8 mouse cellular contexts compared by ENCODE assay signal in the genomic region with DNA sequence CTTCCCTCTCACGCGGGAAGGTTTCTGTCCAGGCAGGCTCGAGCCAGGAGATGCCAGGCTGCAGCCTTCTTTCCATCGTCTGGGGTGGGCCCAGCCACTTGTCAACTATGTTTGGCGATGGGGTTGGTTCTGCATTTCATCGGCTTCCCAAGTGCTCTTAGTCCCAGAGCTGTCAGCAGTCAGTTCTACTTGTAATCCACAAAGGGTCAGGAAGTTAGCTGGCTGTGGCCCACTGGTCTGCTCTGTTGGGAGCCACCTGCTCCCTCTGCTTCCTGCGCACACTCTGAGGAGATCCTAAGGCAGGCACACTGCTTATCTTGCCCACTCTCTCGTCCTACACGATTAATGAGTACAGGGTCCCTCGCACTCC. TPM values are rescaled to one million over a fixed set of nuclear protein-coding genes. Genes with fewer than 3 reads are reported as not detected.
DNase-seq lines count a peak whose midpoint lies in the region; ATAC-seq and TF ChIP-seq lines count a peak whose summit lies in the region.

No protein-coding gene starts in this region.

- ATAC-seq in kidney, embryonic 16.5 days (ENCODE audit: low FRiP score, low TSS enrichment): peak; percentile 67
- peak; percentile 63 for ATAC-seq in hindbrain, embryonic 12.5 days (ENCODE audit: low FRiP score)
- ATAC-seq in midbrain, embryonic 14.5 days (ENCODE audit: low FRiP score, low TSS enrichment): peak; percentile 52

- H3K27ac ChIP-seq in kidney, embryonic 16.5 days (ENCODE audit: low read length): peak overlapping the region; percentile 89
- H3K27ac ChIP-seq in bone marrow, adult 2 months (ENCODE audit: control insufficient read depth, insufficient read depth, low read depth, low read length, poor library complexity): peak overlapping the region; percentile 95
- H3K27ac ChIP-seq in hindbrain, embryonic 12.5 days: peak overlapping the region; percentile 93
- H3K27ac ChIP-seq in midbrain, embryonic 14.5 days (replicated peaks; ENCODE audit: low read depth, low read length): peak overlapping the region; percentile 94

- H3K27me3 ChIP-seq in kidney, embryonic 16.5 days (ENCODE audit: insufficient read depth, low read length): no peaks in the 10 kb centered on the region
- no peaks in the 10 kb centered on the region for H3K27me3 ChIP-seq in hindbrain, embryonic 12.5 days
- no peaks in the 10 kb centered on the region for H3K27me3 ChIP-seq in midbrain, embryonic 14.5 days (ENCODE audit: control insufficient read depth, insufficient read depth, low read length)

- no peak for DNase-seq in kidney, postnatal 36 days
- DNase-seq in midbrain, embryonic 14.5 days: no peak
- DNase-seq in thymus, postnatal 4 days: no peak
- DNase-seq in yolk sac, embryonic 10.5 days (ENCODE audit: low spot score): no peak
- no peak for DNase-seq in adrenal gland, postnatal 36 days

- H3K9ac ChIP-seq in kidney, embryonic 16.5 days (replicated peaks; ENCODE audit: low read length): peak overlapping the region; percentile 83
- H3K9ac ChIP-seq in hindbrain, embryonic 12.5 days: peak overlapping the region; percentile 93
- peak overlapping the region; percentile 77 for H3K9ac ChIP-seq in midbrain, embryonic 14.5 days (replicated peaks; ENCODE audit: low read length)

- peak overlapping the region; percentile 69 for H3K4me3 ChIP-seq in kidney, embryonic 16.5 days (ENCODE audit: low read length)
- peak overlapping the region; percentile 67 for H3K4me3 ChIP-seq in bone marrow, adult 2 months (replicated peaks; ENCODE audit: control insufficient read depth, low read depth, low read length)
- H3K4me3 ChIP-seq in hindbrain, embryonic 12.5 days: peak overlapping the region; percentile 79
- peak overlapping the region; percentile 76 for H3K4me3 ChIP-seq in midbrain, embryonic 14.5 days (replicated peaks; ENCODE audit: low read depth, low read length)

- WGBS in kidney, embryonic 16.5 days: 9% methylated on average over 10 of the region's 10 CpGs
- 9% methylated on average over 10 of the region's 10 CpGs for WGBS in bone marrow, adult 2 months
- 11% methylated on average over 10 of the region's 10 CpGs for WGBS in hindbrain, embryonic 12.5 days
- 8% methylated on average over 10 of the region's 10 CpGs for WGBS in midbrain, embryonic 14.5 days

- 0 out of 2 replicates have a peak, but pooled peaks cover 9% of the 10 kb centered on the region for H3K4me1 ChIP-seq in kidney, embryonic 16.5 days (ENCODE audit: insufficient read depth, low read length)
- H3K4me1 ChIP-seq in bone marrow, adult 2 months (ENCODE audit: control insufficient read depth, insufficient read depth, low read length): peaks cover 2% of the 10 kb centered on the region
- H3K4me1 ChIP-seq in hindbrain, embryonic 12.5 days: peaks cover 10% of the 10 kb centered on the region
- H3K4me1 ChIP-seq in midbrain, embryonic 14.5 days (ENCODE audit: control insufficient read depth, insufficient read depth, low read length): peaks cover 11% of the 10 kb centered on the region

- peak overlapping the region; percentile 62 for H3K4me2 ChIP-seq in kidney, embryonic 16.5 days (replicated peaks; ENCODE audit: low read depth, low read length)
- H3K4me2 ChIP-seq in hindbrain, embryonic 12.5 days (replicated peaks): peak overlapping the region; percentile 70
- peak overlapping the region; percentile 62 for H3K4me2 ChIP-seq in midbrain, embryonic 14.5 days (ENCODE audit: low read length)

- peaks cover 8% of the 10 kb centered on the region for H3K9me3 ChIP-seq in kidney, embryonic 16.5 days (ENCODE audit: low read length)
- no peaks in the 10 kb centered on the region for H3K9me3 ChIP-seq in hindbrain, embryonic 12.5 days (replicated peaks)
- no peaks in the 10 kb centered on the region for H3K9me3 ChIP-seq in midbrain, embryonic 14.5 days (ENCODE audit: control insufficient read depth, low read length)

- TF ChIP-seq CTCF in bone marrow, adult 2 months (IDR thresholded peaks at IDR 0.05; ENCODE audit: control insufficient read depth, insufficient read depth, low read length): no peak

- no peaks in the 10 kb centered on the region for H3K36me3 ChIP-seq in kidney, embryonic 16.5 days (ENCODE audit: insufficient read depth, low read length)
- no peaks in the 10 kb centered on the region for H3K36me3 ChIP-seq in hindbrain, embryonic 12.5 days
- no peaks in the 10 kb centered on the region for H3K36me3 ChIP-seq in midbrain, embryonic 14.5 days (ENCODE audit: control insufficient read depth, insufficient read depth, low read length)

- no peak for TF ChIP-seq POLR2A in bone marrow, adult 2 months (IDR thresholded peaks at IDR 0.05; ENCODE audit: borderline replicate concordance, control insufficient read depth, low read depth, low read length)

RNA-seq across cellular contexts. Expression of gene Fbxl4, which starts 0.6 kb away (rescaled TPM):
- 14.1 and 14.5 TPM in 2 replicates for polyA plus RNA-seq in kidney, embryonic 16.5 days (2015; fragmentation: Nextera tagmentation; extraction: Ambion mirVana)
- polyA plus RNA-seq in bone marrow, adult 2 months (2011; ENCODE audit: insufficient read depth, insufficient read length, low replicate concordance, missing spikeins): 1.6 and 2.0 TPM in 2 replicates
- 10.1 and 10.3 TPM in 2 replicates for polyA plus RNA-seq in hindbrain, embryonic 12.5 days (2016; fragmentation: Nextera tagmentation; extraction: Ambion mirVana)
- 15.7 and 20.0 TPM in 2 replicates for polyA plus RNA-seq in midbrain, embryonic 14.5 days (2014; fragmentation: Nextera tagmentation; extraction: Ambion mirVana)
- total RNA-seq in adrenal gland, postnatal 36 days (2021): 10 to 100 TPM; 14.4 to 25.1 TPM
